Mouse (Mus musculus): Measurements from ENCODE around the gene Apela. TPM values are rescaled to one million over a fixed set of nuclear protein-coding genes. Genes with fewer than 3 reads are reported as not detected.
A peak's percentile ranks its signal among the peaks of the same experiment; 100 is the strongest.

Gene Apela
- total RNA-seq (2021), result not detected in 2 replicates
- long read RNA-seq, experiment 1, result 0 reads
- long read RNA-seq, experiment 2, result 0 reads

GRCm38 (mm10) chr8:65037117-65037533 is at the start of gene Apela:
TSS of gene Apela (minus strand) at chr8:65037336.
- peak; percentile 32 for DNase-seq

GRCm38 (mm10) chr8:65085680-65086079 is 48.5 kb upstream of the Apela start:
- DNase-seq, result no peak

- peak; percentile 43 for DNase-seq
Measured at GRCm38 (mm10) chr8:65080731-65081130, 43.6 kb upstream of the Apela start.

GRCm38 (mm10) chr8:65074733-65075132 is 37.6 kb upstream of the Apela start, which contains the start of gene Gm10663:
TSS of gene Gm10663 (plus strand) at chr8:65075033.
- DNase-seq, result no peak

- no peak for DNase-seq
Measured at GRCm38 (mm10) chr8:65070996-65071395, 33.9 kb upstream of the Apela start.

- no peak for DNase-seq
Measured at GRCm38 (mm10) chr8:65068473-65068819, 31.3 kb upstream of the Apela start.

- peak; percentile 12 for DNase-seq
Measured at GRCm38 (mm10) chr8:65067694-65068472, 30.7 kb upstream of the Apela start.

- no peak for DNase-seq
Measured at GRCm38 (mm10) chr8:65067031-65067430, 29.9 kb upstream of the Apela start.

GRCm38 (mm10) chr8:65065622-65066021 is 28.5 kb upstream of the Apela start:
- no peak for DNase-seq

GRCm38 (mm10) chr8:65064071-65064470 is 26.9 kb upstream of the Apela start:
- no peak for DNase-seq

GRCm38 (mm10) chr8:65062195-65062594 is 25.1 kb upstream of the Apela start:
- no peak for DNase-seq

- DNase-seq, result no peak
Measured at GRCm38 (mm10) chr8:65056722-65057121, 19.6 kb upstream of the Apela start.

- no peak for DNase-seq
Measured at GRCm38 (mm10) chr8:65053968-65054367, 16.8 kb upstream of the Apela start.

GRCm38 (mm10) chr8:65053554-65053953 is 16.4 kb upstream of the Apela start:
- DNase-seq, result no peak

- no peak for DNase-seq
Measured at GRCm38 (mm10) chr8:65047801-65048200, 10.7 kb upstream of the Apela start.

GRCm38 (mm10) chr8:65047193-65047592 is 10.1 kb upstream of the Apela start:
- no peak for DNase-seq

GRCm38 (mm10) chr8:65046565-65046964 is 9.4 kb upstream of the Apela start:
- no peak for DNase-seq

GRCm38 (mm10) chr8:65034136-65034535 is 3.0 kb downstream of the Apela start:
- DNase-seq, result no peak

- DNase-seq, result no peak
Measured at GRCm38 (mm10) chr8:65033056-65033455, 4.1 kb downstream of the Apela start.

GRCm38 (mm10) chr8:65032107-65032506 is 5.0 kb downstream of the Apela start:
- no peak for DNase-seq

GRCm38 (mm10) chr8:65030735-65031485 is 6.2 kb downstream of the Apela start:
- DNase-seq, result no peak

- DNase-seq, result no peak
Measured at GRCm38 (mm10) chr8:65029776-65030175, 7.4 kb downstream of the Apela start.

- no peak for DNase-seq
Measured at GRCm38 (mm10) chr8:65028959-65029686, 8.0 kb downstream of the Apela start.

Data from adrenal gland, postnatal 14 days (tissue).